Mouse (Mus musculus) CD8-positive naive resting alpha-beta T cell, adult 57 days (primary cell): ENCODE measurements around the gene Slc6a13. TPM values are rescaled to one million over a fixed set of nuclear protein-coding genes. Genes with fewer than 3 reads are reported as not detected.

Experiments used
- total RNA-seq: library from RNA; stranded (reverse); gene quantifications from one replicate; pipeline ENCODE4 v1.2.4, GENCODE M21; 2023

Slc6a13 gene
- not detected for total RNA-seq

DNA sequence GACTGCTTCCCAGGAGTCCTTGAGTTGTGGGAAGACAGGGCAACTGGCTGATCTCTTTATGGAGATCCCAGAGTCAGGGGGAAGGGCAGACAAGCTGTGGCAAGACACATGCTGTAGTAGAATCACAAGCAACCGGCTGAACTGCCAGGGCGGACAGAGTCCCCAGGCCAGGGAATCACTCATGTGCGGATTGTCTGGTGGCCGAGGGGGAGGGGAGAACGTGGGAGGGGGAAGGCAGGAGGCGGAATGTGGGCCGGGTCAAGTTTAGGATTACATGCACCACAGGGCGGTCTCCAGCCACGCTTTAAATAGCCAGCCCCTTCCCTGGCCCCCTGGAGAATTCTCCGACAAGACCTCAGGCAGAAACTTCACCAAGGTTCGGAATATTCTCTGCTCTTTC is at the start of gene Slc6a13:
Slc6a13 (plus strand) TSS at position 274 of the 400 bp plus-strand sequence.

DNA sequence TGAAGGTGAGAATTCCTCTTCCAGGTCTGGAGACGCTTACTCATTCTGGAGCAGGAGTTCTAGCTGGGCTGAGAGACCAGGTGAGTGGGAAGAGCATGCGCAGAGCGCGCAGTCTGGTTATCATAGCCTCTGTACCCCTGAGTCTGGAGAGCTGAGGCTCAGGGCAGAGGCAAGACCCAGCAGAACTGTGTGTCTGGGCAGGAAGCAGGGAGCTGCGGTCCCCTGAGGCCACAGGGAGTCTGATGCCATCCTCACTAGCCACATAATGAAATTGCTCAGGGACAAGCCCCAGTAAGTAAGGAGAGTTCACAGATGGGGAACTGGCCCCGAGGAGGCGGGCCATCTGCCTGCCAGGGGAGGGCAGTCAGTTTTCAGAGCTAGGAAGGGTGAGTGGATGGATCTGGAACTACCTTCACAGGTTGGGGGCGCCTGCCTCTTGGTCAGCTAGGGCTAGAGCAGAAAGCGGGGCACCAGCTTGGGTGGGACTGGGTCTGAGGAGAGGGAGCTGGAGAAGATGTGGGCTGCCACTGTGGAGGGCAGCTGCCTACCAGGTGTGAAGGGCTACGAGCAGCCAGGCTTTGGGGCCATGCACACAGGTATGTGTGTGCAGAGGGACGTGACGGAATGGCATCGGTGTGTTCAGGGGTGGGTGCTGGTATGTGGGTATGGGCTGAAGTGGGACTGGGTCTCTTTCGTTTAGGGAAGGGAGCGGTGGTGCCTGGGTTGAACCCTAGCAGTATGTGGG is 43.2 kb downstream of the Slc6a13 start, which contains the start of gene Slc6a12:
Slc6a12 (plus strand) TSS at position 51 of the 745 bp plus-strand sequence.

Other genes starting within 250 kb of the Slc6a13 start
- gene Mical3, start 169.2 kb upstream of the Slc6a13 start, total RNA-seq: 26.8 TPM
- 7.3 TPM for gene Pex26, start 116.6 kb upstream of the Slc6a13 start, total RNA-seq
- gene Tuba8, start 89.5 kb upstream of the Slc6a13 start, total RNA-seq: not detected
- gene Usp18, start 54.3 kb upstream of the Slc6a13 start, total RNA-seq: 17.1 TPM
- not detected for gene Slc6a12, start 42.8 kb downstream of the Slc6a13 start, total RNA-seq
- not detected for gene Iqsec3, start 173.5 kb downstream of the Slc6a13 start, total RNA-seq